ENCODE assay signal across 26 mouse cellular contexts in the genomic region with DNA sequence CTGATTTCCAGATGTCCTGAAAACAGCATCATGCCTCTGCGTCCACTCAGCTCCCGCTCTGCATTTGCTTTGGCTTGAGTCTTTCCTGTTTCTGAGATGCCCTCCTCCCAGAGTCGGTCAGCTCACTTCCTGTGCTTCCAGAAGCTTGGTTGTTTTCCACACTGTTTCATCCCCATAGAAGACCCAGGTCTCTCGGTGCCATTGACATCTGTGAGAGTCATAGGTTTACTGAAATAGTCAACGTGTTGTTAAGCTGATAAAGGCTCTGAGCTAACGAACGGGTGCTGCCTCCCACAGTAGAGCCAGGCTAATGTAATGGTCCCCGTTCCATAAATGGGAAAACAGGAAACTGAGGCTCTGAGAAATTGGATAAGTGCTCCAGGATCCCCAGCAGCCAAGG. TPM values are rescaled to one million over a fixed set of nuclear protein-coding genes. Genes with fewer than 3 reads are reported as not detected.
"Had no signal": no experiment of that assay in that cellular context is flagged by ENCODE, and none has a peak within 500 bp of the region (broad histone marks: within the 10 kb centered on the region; RNA-seq: fewer than 3 reads in every experiment).

No protein-coding gene starts in this region.

- H3K4me1 ChIP-seq: hindbrain, embryonic 10.5 days; hindbrain, embryonic 13.5 days; limb, embryonic 10.5 days; limb, embryonic 12.5 days; liver, embryonic 15.5 days had no signal

- H3K27ac ChIP-seq: gastrocnemius, adult 2 months; heart, adult 2 months; hindbrain, embryonic 10.5 days; hindbrain, embryonic 13.5 days; intestine, embryonic 15.5 days; left cerebral cortex, adult 2 months; limb, embryonic 10.5 days; limb, embryonic 12.5 days; liver, embryonic 13.5 days; liver, embryonic 15.5 days had no signal

- H3K9me3 ChIP-seq: heart, embryonic 12.5 days; hindbrain, embryonic 10.5 days; hindbrain, embryonic 13.5 days; hindbrain, embryonic 15.5 days; intestine, embryonic 15.5 days; limb, embryonic 10.5 days; limb, embryonic 12.5 days; liver, embryonic 13.5 days; liver, embryonic 15.5 days had no signal

- H3K4me3 ChIP-seq: gastrocnemius, adult 2 months; heart, adult 2 months; heart, embryonic 12.5 days; hindbrain, embryonic 10.5 days; hindbrain, embryonic 13.5 days; hindbrain, embryonic 15.5 days; intestine, embryonic 15.5 days; left cerebral cortex, adult 2 months; limb, embryonic 10.5 days; limb, embryonic 12.5 days; liver, embryonic 13.5 days; liver, embryonic 15.5 days had no signal

- H3K27me3 ChIP-seq: heart, embryonic 12.5 days; hindbrain, embryonic 13.5 days; hindbrain, embryonic 15.5 days; intestine, embryonic 15.5 days; limb, embryonic 12.5 days; liver, embryonic 13.5 days; liver, embryonic 15.5 days had no signal

- DNase-seq: gastrocnemius, adult 2 months; gastrocnemius, postnatal 10 days; gastrocnemius, postnatal 25 days; heart, adult 2 months; heart, postnatal 4 days; kidney, adult 18-20 months; kidney, adult 8-10 months; kidney, postnatal 10 days; kidney, postnatal 25 days; kidney, postnatal 4 days; layer of hippocampus, adult 9-11 months; liver; liver, embryonic 13.5 days had no signal

RNA-seq across cellular contexts. Expression of a gene that starts 40.2 kb away (rescaled TPM):
- total RNA-seq: granulocyte monocyte progenitor cell, adult 5-6 weeks had no signal
- polyA plus RNA-seq: heart, embryonic 12.5 days; heart, embryonic 14.5 days; heart, embryonic 16.5 days; limb, embryonic 10.5 days; limb, embryonic 12.5 days; liver, embryonic 11.5 days; liver, embryonic 13.5 days; liver, embryonic 15.5 days had no signal
